In genomic region chr13:55983851-55984250, GRCm38 (mm10) we compare ENCODE assay signal across 12 mouse cellular contexts.
"Had no signal": no experiment of that assay in that cellular context is flagged by ENCODE, and none has a peak within 500 bp of the region (broad histone marks: within the 10 kb centered on the region; RNA-seq: fewer than 3 reads in every experiment).

No protein-coding gene starts in this region.

- H3K9me3 ChIP-seq: limb, embryonic 10.5 days; lung, embryonic 15.5 days; neural tube, embryonic 12.5 days had no signal

- ATAC-seq: intestine, embryonic 16.5 days had no signal

- H3K4me2 ChIP-seq: liver, embryonic 11.5 days; lung, embryonic 15.5 days; neural tube, embryonic 12.5 days had no signal

- DNase-seq: kidney, adult 8-10 months; kidney, postnatal 36 days; lung, postnatal 14 days; right cerebral cortex, adult 18-20 months; right cerebral cortex, postnatal 25 days had no signal

- H3K4me1 ChIP-seq: neural tube, embryonic 12.5 days had no signal

- H3K36me3 ChIP-seq: limb, embryonic 10.5 days; lung, embryonic 15.5 days; neural tube, embryonic 12.5 days had no signal

- H3K9ac ChIP-seq: lung, embryonic 15.5 days; neural tube, embryonic 12.5 days had no signal

- H3K4me3 ChIP-seq: left cerebral cortex, adult 2 months; limb, embryonic 10.5 days; lung, embryonic 15.5 days; myocyte; neural tube, embryonic 12.5 days had no signal

- H3K27ac ChIP-seq: left cerebral cortex, adult 2 months; limb, embryonic 10.5 days; lung, embryonic 15.5 days; neural tube, embryonic 12.5 days had no signal
